Mouse (Mus musculus) lung, embryonic 14.5 days (tissue): Measurements from ENCODE around the gene Rbbp9. TPM values are rescaled to one million over a fixed set of nuclear protein-coding genes. Genes with fewer than 3 reads are reported as not detected.

Source experiments
- ATAC-seq: fragments of 200-750 bp; cut with Nextera tagmentation; 2 replicates; pipeline ENCODE4 v1.8.0; 2017; ENCODE audit warnings: mild to moderate bottlenecking, moderate TSS enrichment, moderate library complexity; ENCODE audit not compliant: insufficient read depth
- DNase-seq: peaks from one replicate; pipeline ENCODE4 v3.0.0-alpha.2; 2015
- H3K27ac ChIP-seq: fragments of 300-500 bp; sonication (generic); 2 replicates; pipeline ENCODE4 v1.5.1; 2014; ENCODE audit warnings: low read depth, mild to moderate bottlenecking, moderate library complexity
- H3K27me3 ChIP-seq: fragments of 300-500 bp; sonication (generic); 2 replicates; pipeline ENCODE4 v1.6.1; 2014; ENCODE audit warnings: low read length, control low read depth; ENCODE audit not compliant: insufficient read depth
- H3K36me3 ChIP-seq: fragments of 300-500 bp; sonication (generic); 2 replicates; pipeline ENCODE4 v1.6.1; 2014; ENCODE audit warnings: control low read depth; ENCODE audit not compliant: insufficient read depth
- H3K4me1 ChIP-seq: fragments of 300-500 bp; sonication (generic); 2 replicates; pipeline ENCODE4 v1.6.1; 2014; ENCODE audit warnings: antibody characterized with exemption, control low read depth; ENCODE audit not compliant: insufficient read depth
- H3K4me2 ChIP-seq: fragments of 300-500 bp; sonication (generic); 2 replicates; pipeline ENCODE4 v1.6.1; 2014; ENCODE audit warnings: mild to moderate bottlenecking
- H3K4me3 ChIP-seq: fragments of 300-500 bp; sonication (generic); 2 replicates; pipeline ENCODE4 v1.5.1; 2014; ENCODE audit warnings: low read depth, low read length
- H3K9ac ChIP-seq: fragments of 300-500 bp; sonication (generic); 2 replicates; pipeline ENCODE4 v1.6.1; 2014
- H3K9me3 ChIP-seq: fragments of 300-500 bp; sonication (generic); 2 replicates; pipeline ENCODE4 v1.6.1; 2016; ENCODE audit warnings: low read depth, low read length, control low read depth
- CTCF ChIP-seq: IDR thresholded peaks from 2 replicates; pipeline ENCODE4 v1.5.1; 2016; ENCODE audit warnings: antibody characterized with exemption, low read depth
- WGBS: fragments of 180-500 bp; shearing (Covaris S2); extraction: QIAGEN DNeasy Blood & Tissue Kit; methylation state at CpG from one replicate; pipeline ENCODE4 v1.1.7; 2014; 5-methylcytosine and 5-hydroxymethylcytosine counted together
- polyA plus RNA-seq: library from polyadenylated mRNA; unstranded; fragments of >200 nt; fragmentation: Nextera tagmentation; extraction: Ambion mirVana; gene quantifications from 2 replicates; pipeline ENCODE4 v1.2.1, GENCODE M21; 2014

The Rbbp9 gene
- polyA plus RNA-seq, 1 experiment from 2014 or later: 60.4 TPM

- H3K36me3 ChIP-seq: peaks cover 76% of the 10 kb centered on the region
- H3K9me3 ChIP-seq: no peaks in the 10 kb centered on the region
- H3K4me1 ChIP-seq: no peaks in the 10 kb centered on the region
- no peak overlapping the region for H3K4me2 ChIP-seq
- H3K27ac ChIP-seq: no peak overlapping the region
- no peak overlapping the region for H3K4me3 ChIP-seq
- no peak overlapping the region for H3K9ac ChIP-seq
- DNase-seq (no peak), ATAC-seq (no peak)
- WGBS: 87% methylated on average over 6 of the region's 6 CpGs
- H3K27me3 ChIP-seq: no peaks in the 10 kb centered on the region
- no peak for TF ChIP-seq CTCF
Observed at GRCm38 (mm10) chr2:144543670-144544069, 7.0 kb downstream of the Rbbp9 start.

- DNase-seq: peak; percentile 25
- no peaks in the 10 kb centered on the region for H3K9me3 ChIP-seq
Observed at GRCm38 (mm10) chr2:144541246-144541645, 9.4 kb downstream of the Rbbp9 start.

GRCm38 (mm10) chr2:144537123-144537522, 13.5 kb downstream of the Rbbp9 start:
- DNase-seq (no peak), ATAC-seq (no peak)
- H3K36me3 ChIP-seq: peaks cover 83% of the 10 kb centered on the region
- H3K27me3 ChIP-seq: no peaks in the 10 kb centered on the region
- 95% methylated on average over 7 of the region's 7 CpGs for WGBS
- no peaks in the 10 kb centered on the region; the same call in 1 of the 2 replicates for H3K9me3 ChIP-seq
- no peak for TF ChIP-seq CTCF
- no peaks in the 10 kb centered on the region for H3K4me1 ChIP-seq
- H3K4me3 ChIP-seq: no peak overlapping the region
- H3K4me2 ChIP-seq: no peak overlapping the region
- no peak overlapping the region for H3K27ac ChIP-seq
- H3K9ac ChIP-seq: no peak overlapping the region

More at GRCm38 (mm10) chr2:144541246-144541645, 9.4 kb downstream of the Rbbp9 start:
- no peak for ATAC-seq
- Histone ChIP-seq H3K4me3 (no peak overlapping the region), H3K4me1 (no peaks in the 10 kb centered on the region), H3K27me3 (no peaks in the 10 kb centered on the region), H3K4me2 (no peak overlapping the region), H3K9ac (no peak overlapping the region), H3K36me3 (peaks cover 85% of the 10 kb centered on the region), H3K27ac (no peak overlapping the region)
- 84% methylated on average over 4 of the region's 4 CpGs for WGBS
- 0 out of 2 replicates have a peak, but pooled peaks have one; percentile 8 for TF ChIP-seq CTCF

GRCm38 (mm10) chr2:144527821-144528174, 22.9 kb downstream of the Rbbp9 start:
- no peak for TF ChIP-seq CTCF

GRCm38 (mm10) chr2:144526981-144527820, 23.5 kb downstream of the Rbbp9 start, which contains the start of the genes Dzank1 and Polr3f:
Gene Dzank1, minus strand, starts transcription at chr2:144527414.
Gene Polr3f, plus strand, starts transcription at chr2:144527718.
- Histone ChIP-seq H3K4me2 (peak within 1 kb of the TSS; percentile 87), H3K27ac (peak within 1 kb of the TSS; percentile 89), H3K4me1 (no peaks in the 10 kb centered on the region), H3K9me3 (no peaks in the 10 kb centered on the region), H3K27me3 (peaks cover 2% of the 10 kb centered on the region; the same call in 1 of the 2 replicates), H3K9ac (peak within 1 kb of the TSS; percentile 94), H3K36me3 (peaks cover 13% of the 10 kb centered on the region; the same call in 1 of the 2 replicates), H3K4me3 (peak within 1 kb of the TSS; percentile 99)
- under 1% methylated on average over 56 of the region's 56 CpGs for WGBS
- no peak for TF ChIP-seq CTCF
- DNase-seq (peak; percentile 98), ATAC-seq (peak; percentile 99)

More at GRCm38 (mm10) chr2:144527821-144528174, 22.9 kb downstream of the Rbbp9 start:
- Histone ChIP-seq H3K4me3 (peak overlapping the region; percentile 99), H3K4me2 (peak overlapping the region; percentile 87), H3K9me3 (no peaks in the 10 kb centered on the region), H3K9ac (peak overlapping the region; percentile 94), H3K36me3 (peaks cover 13% of the 10 kb centered on the region; the same call in 1 of the 2 replicates), H3K4me1 (no peaks in the 10 kb centered on the region), H3K27me3 (peaks cover 2% of the 10 kb centered on the region; the same call in 1 of the 2 replicates), H3K27ac (peak overlapping the region; percentile 89; the same call in 1 of the 2 replicates)
- peak; percentile 45; the same call in 1 of the 2 replicates for ATAC-seq
- 2% methylated on average over 25 of the region's 25 CpGs for WGBS
- no peak for DNase-seq

GRCm38 (mm10) chr2:144525856-144526255, 24.8 kb downstream of the Rbbp9 start:
- no peak for TF ChIP-seq CTCF
- H3K4me2 ChIP-seq: no peak overlapping the region
- H3K4me3 ChIP-seq: no peak overlapping the region
- no peaks in the 10 kb centered on the region for H3K9me3 ChIP-seq
- no peak overlapping the region for H3K27ac ChIP-seq
- H3K27me3 ChIP-seq: peaks cover 2% of the 10 kb centered on the region; the same call in 1 of the 2 replicates
- H3K9ac ChIP-seq: no peak overlapping the region
- ATAC-seq (no peak), DNase-seq (no peak)
- peaks cover 7% of the 10 kb centered on the region; the same call in 1 of the 2 replicates for H3K36me3 ChIP-seq
- H3K4me1 ChIP-seq: no peaks in the 10 kb centered on the region
- 57% methylated on average over 10 of the region's 10 CpGs for WGBS

- Histone ChIP-seq H3K4me1 (no peaks in the 10 kb centered on the region), H3K36me3 (no peaks in the 10 kb centered on the region), H3K27ac (no peak overlapping the region), H3K4me2 (no peak overlapping the region), H3K9me3 (no peaks in the 10 kb centered on the region), H3K27me3 (no peaks in the 10 kb centered on the region), H3K9ac (no peak overlapping the region), H3K4me3 (no peak overlapping the region)
- WGBS: 71% methylated on average over 3 of the region's 3 CpGs
- ATAC-seq (no peak), DNase-seq (no peak)
- TF ChIP-seq CTCF: no peak
Observed at GRCm38 (mm10) chr2:144519772-144520171, 30.9 kb downstream of the Rbbp9 start.
